Mouse (Mus musculus) limb, embryonic 11.5 days (tissue): ENCODE results near the gene Ppat. TPM values are rescaled to one million over a fixed set of nuclear protein-coding genes. Genes with fewer than 3 reads are reported as not detected.

Source experiments
- ATAC-seq: fragments of 200-750 bp; cut with Nextera tagmentation; 2 replicates; pipeline ENCODE4 v1.8.0; 2017; ENCODE audit warnings: low read depth; ENCODE audit not compliant: insufficient number of reproducible peaks, low FRiP score, low TSS enrichment
- DNase-seq: peaks from one replicate; pipeline ENCODE4 v3.0.0-alpha.2; 2015; ENCODE audit warnings: low spot score
- H3K27ac ChIP-seq: fragments of 300-500 bp; sonication (generic); replicated peaks from 2 replicates; pipeline ENCODE4 v1.5.1; 2014; ENCODE audit warnings: low read depth, mild to moderate bottlenecking, low read length
- H3K27me3 ChIP-seq: fragments of 300-500 bp; sonication (generic); 2 replicates; pipeline ENCODE4 v1.6.1; 2014; ENCODE audit warnings: mild to moderate bottlenecking, low read length, mixed read lengths; ENCODE audit not compliant: control insufficient read depth, insufficient read depth
- H3K36me3 ChIP-seq: fragments of 300-500 bp; sonication (generic); 2 replicates; pipeline ENCODE4 v1.6.1; 2014; ENCODE audit warnings: mild to moderate bottlenecking, low read length, moderate library complexity, mixed read lengths; ENCODE audit not compliant: control insufficient read depth, insufficient read depth
- H3K4me1 ChIP-seq: fragments of 300-500 bp; sonication (generic); 2 replicates; pipeline ENCODE4 v1.6.1; 2014; ENCODE audit warnings: low read length, mixed read lengths; ENCODE audit not compliant: control insufficient read depth, insufficient read depth
- H3K4me2 ChIP-seq: fragments of 300-500 bp; sonication (generic); 2 replicates; pipeline ENCODE4 v1.6.1; 2014; ENCODE audit warnings: low read depth, mild to moderate bottlenecking, moderate library complexity; ENCODE audit not compliant: severe bottlenecking
- H3K4me3 ChIP-seq: fragments of 300-500 bp; sonication (generic); 2 replicates; pipeline ENCODE4 v1.5.1; 2014; ENCODE audit warnings: low read depth, low read length
- H3K9ac ChIP-seq: fragments of 300-500 bp; sonication (generic); 2 replicates; pipeline ENCODE4 v1.6.1; 2014; ENCODE audit warnings: mild to moderate bottlenecking, low read length
- H3K9me3 ChIP-seq: fragments of 300-500 bp; sonication (generic); 2 replicates; pipeline ENCODE4 v1.6.1; 2016; ENCODE audit warnings: low read length; ENCODE audit not compliant: control insufficient read depth
- WGBS: fragments of 180-500 bp; shearing (Covaris S2); extraction: QIAGEN DNeasy Blood & Tissue Kit; methylation state at CpG from one replicate; pipeline ENCODE4 v1.1.7; 2014; 5-methylcytosine and 5-hydroxymethylcytosine counted together
- polyA plus RNA-seq: library from polyadenylated mRNA; unstranded; fragments of >200 nt; fragmentation: Nextera tagmentation; extraction: Ambion mirVana; gene quantifications from 2 replicates; pipeline ENCODE4 v1.2.1, GENCODE M21; 2014

Gene Ppat
- polyA plus RNA-seq, 1 experiment from 2014 or later = 42.5 TPM

GRCm38 (mm10) chr5:76953794-76954193, 2.4 kb upstream of the Ppat start:
- peaks cover 5% of the 10 kb centered on the region; the same call in 1 of the 2 replicates for H3K4me1 ChIP-seq
- H3K36me3 ChIP-seq = peaks cover 14% of the 10 kb centered on the region
- H3K27ac ChIP-seq = no peak overlapping the region

GRCm38 (mm10) chr5:76952112-76953040, 998 bp upstream of the Ppat start:
- ATAC-seq = no peak

More at GRCm38 (mm10) chr5:76953794-76954193, 2.4 kb upstream of the Ppat start:
- no peak overlapping the region for H3K4me2 ChIP-seq
- H3K9me3 ChIP-seq = no peaks in the 10 kb centered on the region
- DNase-seq (no peak), ATAC-seq (no peak)
- WGBS = 81% methylated on average over 3 of the region's 3 CpGs
- no peak overlapping the region for H3K9ac ChIP-seq
- no peaks in the 10 kb centered on the region for H3K27me3 ChIP-seq
- H3K4me3 ChIP-seq = no peak overlapping the region

GRCm38 (mm10) chr5:76950343-76951105, 854 bp downstream of the Ppat start:
- H3K4me2 ChIP-seq = peak overlapping the region; percentile 48
- H3K4me1 ChIP-seq = peaks cover 5% of the 10 kb centered on the region; the same call in 1 of the 2 replicates
- H3K27ac ChIP-seq = 0 out of 2 replicates have a peak overlapping the region, but pooled peaks have one; percentile 10
- peaks cover 2% of the 10 kb centered on the region; the same call in 1 of the 2 replicates for H3K36me3 ChIP-seq
- peak overlapping the region; percentile 35 for H3K9ac ChIP-seq
- 1% methylated on average over 24 of the region's 24 CpGs for whole genome bisulfite sequencing
- ATAC-seq (no peak; the same call in 1 of the 2 replicates), DNase-seq (no peak)
- H3K9me3 ChIP-seq = no peaks in the 10 kb centered on the region
- H3K27me3 ChIP-seq = no peaks in the 10 kb centered on the region
- peak overlapping the region; percentile 67 for H3K4me3 ChIP-seq

More at GRCm38 (mm10) chr5:76952112-76953040, 998 bp upstream of the Ppat start:
- Histone ChIP-seq H3K36me3 (peaks cover 10% of the 10 kb centered on the region), H3K9ac (peak overlapping the region; percentile 71), H3K4me2 (peak overlapping the region; percentile 48), H3K27ac (peak overlapping the region; percentile 57), H3K4me1 (peaks cover 5% of the 10 kb centered on the region; the same call in 1 of the 2 replicates), H3K9me3 (no peaks in the 10 kb centered on the region), H3K27me3 (no peaks in the 10 kb centered on the region), H3K4me3 (peak overlapping the region; percentile 67)
- WGBS = 14% methylated on average over 7 of the region's 7 CpGs
- DNase-seq = no peak

- no peak overlapping the region for H3K9ac ChIP-seq
- H3K4me2 ChIP-seq = no peak overlapping the region
- 98% methylated on average over 4 of the region's 4 CpGs for WGBS
- H3K27ac ChIP-seq = no peak overlapping the region
- ATAC-seq (no peak), DNase-seq (no peak)
- H3K27me3 ChIP-seq = no peaks in the 10 kb centered on the region
- H3K4me3 ChIP-seq = no peak overlapping the region
- H3K9me3 ChIP-seq = no peaks in the 10 kb centered on the region
- no peaks in the 10 kb centered on the region; the same call in 1 of the 2 replicates for H3K36me3 ChIP-seq
- H3K4me1 ChIP-seq = peaks cover 5% of the 10 kb centered on the region; the same call in 1 of the 2 replicates
These were observed 3.6 kb downstream of the Ppat start for GRCm38 (mm10) chr5:76947758-76948157.

GRCm38 (mm10) chr5:76947142-76947541, 4.2 kb downstream of the Ppat start:
- 82% methylated on average over 4 of the region's 4 CpGs for WGBS
- no peaks in the 10 kb centered on the region for H3K27me3 ChIP-seq
- ATAC-seq = no peak

GRCm38 (mm10) chr5:76945678-76946033, 5.7 kb downstream of the Ppat start:
- ATAC-seq (no peak), DNase-seq (no peak)
- Histone ChIP-seq H3K4me1 (peaks cover 5% of the 10 kb centered on the region; the same call in 1 of the 2 replicates), H3K9me3 (no peaks in the 10 kb centered on the region), H3K27ac (no peak overlapping the region), H3K4me2 (no peak overlapping the region), H3K9ac (no peak overlapping the region), H3K4me3 (no peak overlapping the region), H3K27me3 (no peaks in the 10 kb centered on the region), H3K36me3 (no peaks in the 10 kb centered on the region; the same call in 1 of the 2 replicates)
- WGBS = 83% methylated on average over 2 of the region's 2 CpGs

More at GRCm38 (mm10) chr5:76947142-76947541, 4.2 kb downstream of the Ppat start:
- Histone ChIP-seq H3K4me3 (no peak overlapping the region), H3K27ac (no peak overlapping the region), H3K9ac (no peak overlapping the region), H3K4me1 (peaks cover 5% of the 10 kb centered on the region; the same call in 1 of the 2 replicates), H3K36me3 (no peaks in the 10 kb centered on the region; the same call in 1 of the 2 replicates), H3K4me2 (no peak overlapping the region), H3K9me3 (no peaks in the 10 kb centered on the region)
- DNase-seq = no peak

- Histone ChIP-seq H3K27ac (no peak overlapping the region), H3K36me3 (no peaks in the 10 kb centered on the region; the same call in 1 of the 2 replicates), H3K9ac (no peak overlapping the region), H3K4me2 (no peak overlapping the region), H3K9me3 (no peaks in the 10 kb centered on the region), H3K4me3 (no peak overlapping the region), H3K4me1 (peaks cover 5% of the 10 kb centered on the region; the same call in 1 of the 2 replicates), H3K27me3 (no peaks in the 10 kb centered on the region)
- ATAC-seq (no peak), DNase-seq (no peak)
- WGBS = 61% methylated on average over 6 of the region's 6 CpGs
These were observed 6.3 kb downstream of the Ppat start for GRCm38 (mm10) chr5:76944965-76945677.
